Mouse (Mus musculus) kidney, adult 2 months (tissue): Measurements from ENCODE around the gene Aplf.

Source experiments
- CTCF ChIP-seq: fragments of 200-500 bp; conservative IDR thresholded peaks from 2 replicates; pipeline ENCODE4 v1.5.1; 2011; ENCODE audit warnings: low read depth, mild to moderate bottlenecking, control low read depth, low read length, moderate library complexity, mixed read lengths; ENCODE audit not compliant: insufficient read depth, insufficient read length
- POLR2A ChIP-seq: fragments of 200-500 bp; IDR thresholded peaks from one replicate; pipeline ENCODE4 v1.6.1; 2011; ENCODE audit warnings: low read depth, low read length, control low read depth

- TF ChIP-seq POLR2A (no peak), CTCF (no peak)
Observed at GRCm38 (mm10) chr6:87597116-87597833, 74.7 kb downstream of the Aplf start.
